Mouse (Mus musculus): ENCODE data around the gene Cops6. TPM values are rescaled to one million over a fixed set of nuclear protein-coding genes. Genes with fewer than 3 reads are reported as not detected.

Cops6 gene
- total and polyA plus RNA-seq, 3 experiments, result 45.0 to 148 (median 104) TPM

GRCm38 (mm10) chr5:138199576-138199975 lies 38.7 kb downstream of the Cops6 start:
- H3K4me3 ChIP-seq (ENCODE audit: low read depth, low read length), result no peak overlapping the region
- TF ChIP-seq GATA2 (IDR thresholded peaks at IDR 0.05; ENCODE audit: borderline replicate concordance, low read depth, low read length) (no peak), CTCF (IDR thresholded peaks at IDR 0.05; ENCODE audit: low read depth, low read length) (no peak), TAL1 (conservative IDR thresholded peaks at IDR 0.05; ENCODE audit: low read depth, low read length) (no peak), POLR2AphosphoS5 (IDR thresholded peaks at IDR 0.05; ENCODE audit: insufficient replicate concordance, low read depth, low read length) (no peak), GATA1 (IDR thresholded peaks at IDR 0.05; ENCODE audit: borderline replicate concordance, low read length) (no peak)
- ATAC-seq (ENCODE audit: extremely low read depth, insufficient number of reproducible peaks, low FRiP score, poor library complexity, severe bottlenecking) (no peak), DNase-seq (ENCODE audit: low spot score) (no peak)
- peaks cover 5% of the 10 kb centered on the region; the same call in 1 of the 2 replicates for H3K27me3 ChIP-seq (ENCODE audit: insufficient read depth, low read length)
- peaks cover 4% of the 10 kb centered on the region for H3K9me3 ChIP-seq (replicated peaks)
- H3K4me1 ChIP-seq (ENCODE audit: insufficient read depth, low read depth, low read length), result peaks cover 10% of the 10 kb centered on the region
- H3K36me3 ChIP-seq (replicated peaks), result peaks cover 4% of the 10 kb centered on the region

- ATAC-seq (ENCODE audit: extremely low read depth, insufficient number of reproducible peaks, low FRiP score, poor library complexity, severe bottlenecking) (no peak), DNase-seq (ENCODE audit: low spot score) (no peak)
- Histone ChIP-seq H3K27me3 (ENCODE audit: insufficient read depth, low read length) (no peaks in the 10 kb centered on the region), H3K4me3 (ENCODE audit: low read depth, low read length) (no peak overlapping the region), H3K9me3 (replicated peaks) (peaks cover 10% of the 10 kb centered on the region), H3K4me1 (ENCODE audit: insufficient read depth, low read depth, low read length) (no peaks in the 10 kb centered on the region), H3K36me3 (replicated peaks) (no peaks in the 10 kb centered on the region)
- TF ChIP-seq GATA2 (IDR thresholded peaks at IDR 0.05; ENCODE audit: borderline replicate concordance, low read depth, low read length), result no peak
- no peak for TF ChIP-seq TAL1 (conservative IDR thresholded peaks at IDR 0.05; ENCODE audit: low read depth, low read length)
- TF ChIP-seq CTCF (IDR thresholded peaks at IDR 0.05; ENCODE audit: low read depth, low read length), result no peak
- TF ChIP-seq GATA1 (IDR thresholded peaks at IDR 0.05; ENCODE audit: borderline replicate concordance, low read length), result no peak
- no peak for TF ChIP-seq POLR2AphosphoS5 (IDR thresholded peaks at IDR 0.05; ENCODE audit: insufficient replicate concordance, low read depth, low read length)
These were observed 41.2 kb downstream of the Cops6 start for GRCm38 (mm10) chr5:138202086-138202485.

GRCm38 (mm10) chr5:138207253-138207652 lies 46.4 kb downstream of the Cops6 start:
- no peaks in the 10 kb centered on the region for H3K36me3 ChIP-seq (replicated peaks)
- H3K9me3 ChIP-seq (replicated peaks), result peaks cover 14% of the 10 kb centered on the region
- no peak for TF ChIP-seq TAL1 (conservative IDR thresholded peaks at IDR 0.05; ENCODE audit: low read depth, low read length)
- no peak for TF ChIP-seq POLR2AphosphoS5 (IDR thresholded peaks at IDR 0.05; ENCODE audit: insufficient replicate concordance, low read depth, low read length)
- TF ChIP-seq CTCF (IDR thresholded peaks at IDR 0.05; ENCODE audit: low read depth, low read length), result no peak
- no peak for TF ChIP-seq GATA2 (IDR thresholded peaks at IDR 0.05; ENCODE audit: borderline replicate concordance, low read depth, low read length)
- no peak for TF ChIP-seq GATA1 (IDR thresholded peaks at IDR 0.05; ENCODE audit: borderline replicate concordance, low read length)
- no peak for ATAC-seq (ENCODE audit: extremely low read depth, insufficient number of reproducible peaks, low FRiP score, poor library complexity, severe bottlenecking)
- no peaks in the 10 kb centered on the region for H3K27me3 ChIP-seq (ENCODE audit: insufficient read depth, low read length)
- no peak for DNase-seq (ENCODE audit: low spot score)
- H3K4me3 ChIP-seq (ENCODE audit: low read depth, low read length), result no peak overlapping the region
- H3K4me1 ChIP-seq (ENCODE audit: insufficient read depth, low read depth, low read length), result no peaks in the 10 kb centered on the region

- ATAC-seq (ENCODE audit: extremely low read depth, insufficient number of reproducible peaks, low FRiP score, poor library complexity, severe bottlenecking), result no peak
- no peak for DNase-seq (ENCODE audit: low spot score)
These were observed 47.0 kb downstream of the Cops6 start for GRCm38 (mm10) chr5:138207873-138208272.

More at GRCm38 (mm10) chr5:138207873-138208272, 47.0 kb downstream of the Cops6 start:
- no peak for TF ChIP-seq POLR2AphosphoS5 (IDR thresholded peaks at IDR 0.05; ENCODE audit: insufficient replicate concordance, low read depth, low read length)
- no peak for TF ChIP-seq CTCF (IDR thresholded peaks at IDR 0.05; ENCODE audit: low read depth, low read length)
- TF ChIP-seq GATA1 (IDR thresholded peaks at IDR 0.05; ENCODE audit: borderline replicate concordance, low read length), result no peak
- TF ChIP-seq GATA2 (IDR thresholded peaks at IDR 0.05; ENCODE audit: borderline replicate concordance, low read depth, low read length), result no peak
- TF ChIP-seq TAL1 (conservative IDR thresholded peaks at IDR 0.05; ENCODE audit: low read depth, low read length), result no peak
- Histone ChIP-seq H3K4me1 (ENCODE audit: insufficient read depth, low read depth, low read length) (no peaks in the 10 kb centered on the region), H3K4me3 (ENCODE audit: low read depth, low read length) (no peak overlapping the region), H3K36me3 (replicated peaks) (no peaks in the 10 kb centered on the region), H3K27me3 (ENCODE audit: insufficient read depth, low read length) (no peaks in the 10 kb centered on the region), H3K9me3 (replicated peaks) (peaks cover 14% of the 10 kb centered on the region)

Other genes starting within 250 kb of the Cops6 start
Only the 20 nearest of the 22 such genes appear.
- gene Azgp1, start 179.6 kb upstream of the Cops6 start, total RNA-seq (2014; fragmentation: Nextera tagmentation), result not detected in 2 replicates
- gene Azgp1, start 179.6 kb upstream of the Cops6 start, total RNA-seq (2017), result not detected in 2 replicates
- not detected in 2 replicates for gene Azgp1, start 179.6 kb upstream of the Cops6 start, polyA plus RNA-seq (2012)
- gene Smok3a, start 139.8 kb upstream of the Cops6 start, total RNA-seq (2014; fragmentation: Nextera tagmentation), result not detected in 2 replicates
- gene Smok3a, start 139.8 kb upstream of the Cops6 start, total RNA-seq (2017), result 0.22 TPM in 1 of 2 replicates, not detected in the other
- not detected in 2 replicates for gene Smok3a, start 139.8 kb upstream of the Cops6 start, polyA plus RNA-seq (2012)
- not detected in 2 replicates for gene Smok3b, start 139.6 kb upstream of the Cops6 start, total RNA-seq (2014; fragmentation: Nextera tagmentation)
- not detected in 2 replicates for gene Smok3b, start 139.6 kb upstream of the Cops6 start, total RNA-seq (2017)
- gene Smok3b, start 139.6 kb upstream of the Cops6 start, polyA plus RNA-seq (2012), result not detected in 2 replicates
- gene Smok3c, start 107.9 kb upstream of the Cops6 start, total RNA-seq (2014; fragmentation: Nextera tagmentation), result not detected in 2 replicates
- gene Smok3c, start 107.9 kb upstream of the Cops6 start, total RNA-seq (2017), result 0.11 TPM in 1 of 2 replicates, not detected in the other
- gene Smok3c, start 107.9 kb upstream of the Cops6 start, polyA plus RNA-seq (2012), result not detected in 2 replicates
- gene Zkscan1, start 76.0 kb upstream of the Cops6 start, total RNA-seq (2014; fragmentation: Nextera tagmentation), result 57.8 and 66.5 TPM in 2 replicates
- gene Zkscan1, start 76.0 kb upstream of the Cops6 start, total RNA-seq (2017), result 22.2 and 26.7 TPM in 2 replicates
- 2.0 and 2.4 TPM in 2 replicates for gene Zkscan1, start 76.0 kb upstream of the Cops6 start, polyA plus RNA-seq (2012)
- gene Zscan21, start 44.2 kb upstream of the Cops6 start, total RNA-seq (2014; fragmentation: Nextera tagmentation), result 24.5 and 33.7 TPM in 2 replicates
- gene Zscan21, start 44.2 kb upstream of the Cops6 start, total RNA-seq (2017), result 14.1 and 15.6 TPM in 2 replicates
- 1.2 and 2.8 TPM in 2 replicates for gene Zscan21, start 44.2 kb upstream of the Cops6 start, polyA plus RNA-seq (2012)
- gene Zfp113, start 5.3 kb upstream of the Cops6 start, total RNA-seq (2014; fragmentation: Nextera tagmentation), result 22.2 and 23.7 TPM in 2 replicates
- 8.0 and 8.5 TPM in 2 replicates for gene Zfp113, start 5.3 kb upstream of the Cops6 start, total RNA-seq (2017)
- gene Zfp113, start 5.3 kb upstream of the Cops6 start, polyA plus RNA-seq (2012), result 0.36 and 0.66 TPM in 2 replicates
- gene Ap4m1, start 10.9 kb downstream of the Cops6 start, total RNA-seq (2014; fragmentation: Nextera tagmentation), result 20.4 and 21.1 TPM in 2 replicates
- 26.7 and 29.2 TPM in 2 replicates for gene Ap4m1, start 10.9 kb downstream of the Cops6 start, total RNA-seq (2017)
- gene Ap4m1, start 10.9 kb downstream of the Cops6 start, polyA plus RNA-seq (2012), result 12.7 and 22.6 TPM in 2 replicates
- gene Mcm7, start 11.4 kb downstream of the Cops6 start, total RNA-seq (2014; fragmentation: Nextera tagmentation), result 187 and 233 TPM in 2 replicates
- gene Mcm7, start 11.4 kb downstream of the Cops6 start, total RNA-seq (2017), result 347 and 390 TPM in 2 replicates
- 36.3 and 104 TPM in 2 replicates for gene Mcm7, start 11.4 kb downstream of the Cops6 start, polyA plus RNA-seq (2012)
- gene Taf6, start 26.4 kb downstream of the Cops6 start, total RNA-seq (2014; fragmentation: Nextera tagmentation), result 69.4 and 73.0 TPM in 2 replicates
- gene Taf6, start 26.4 kb downstream of the Cops6 start, total RNA-seq (2017), result 45.7 and 48.8 TPM in 2 replicates
- gene Taf6, start 26.4 kb downstream of the Cops6 start, polyA plus RNA-seq (2012), result 33.2 and 34.8 TPM in 2 replicates
- gene Cnpy4, start 26.4 kb downstream of the Cops6 start, total RNA-seq (2014; fragmentation: Nextera tagmentation), result 10.7 and 20.2 TPM in 2 replicates
- 31.1 and 31.5 TPM in 2 replicates for gene Cnpy4, start 26.4 kb downstream of the Cops6 start, total RNA-seq (2017)
- gene Cnpy4, start 26.4 kb downstream of the Cops6 start, polyA plus RNA-seq (2012), result 1.0 and 1.3 TPM in 2 replicates
- gene Mblac1, start 33.2 kb downstream of the Cops6 start, total RNA-seq (2014; fragmentation: Nextera tagmentation), result 1.7 and 2.1 TPM in 2 replicates
- 3.8 and 4.2 TPM in 2 replicates for gene Mblac1, start 33.2 kb downstream of the Cops6 start, total RNA-seq (2017)
- 2.5 TPM in 2 replicates for gene Mblac1, start 33.2 kb downstream of the Cops6 start, polyA plus RNA-seq (2012)
- not detected in 2 replicates for gene Nxpe5, start 64.8 kb downstream of the Cops6 start, total RNA-seq (2014; fragmentation: Nextera tagmentation)
- 0.12 and 0.38 TPM in 2 replicates for gene Nxpe5, start 64.8 kb downstream of the Cops6 start, total RNA-seq (2017)
- not detected in 2 replicates for gene Nxpe5, start 64.8 kb downstream of the Cops6 start, polyA plus RNA-seq (2012)
- 13.3 and 14.5 TPM in 2 replicates for gene Lamtor4, start 94.4 kb downstream of the Cops6 start, total RNA-seq (2014; fragmentation: Nextera tagmentation)
- 22.9 and 33.1 TPM in 2 replicates for gene Lamtor4, start 94.4 kb downstream of the Cops6 start, total RNA-seq (2017)
- gene Lamtor4, start 94.4 kb downstream of the Cops6 start, polyA plus RNA-seq (2012), result 51.8 and 51.9 TPM in 2 replicates
- gene BC037034, start 103.0 kb downstream of the Cops6 start, total RNA-seq (2014; fragmentation: Nextera tagmentation), result 35.6 and 41.8 TPM in 2 replicates
- gene BC037034, start 103.0 kb downstream of the Cops6 start, total RNA-seq (2017), result 24.6 and 33.0 TPM in 2 replicates
- gene BC037034, start 103.0 kb downstream of the Cops6 start, polyA plus RNA-seq (2012), result 139 and 151 TPM in 2 replicates
- gene Gal3st4, start 111.8 kb downstream of the Cops6 start, total RNA-seq (2014; fragmentation: Nextera tagmentation), result not detected in 2 replicates
- 0.06 and 0.27 TPM in 2 replicates for gene Gal3st4, start 111.8 kb downstream of the Cops6 start, total RNA-seq (2017)
- not detected in 2 replicates for gene Gal3st4, start 111.8 kb downstream of the Cops6 start, polyA plus RNA-seq (2012)
- not detected in 2 replicates for gene Gm43720, start 118.9 kb downstream of the Cops6 start, total RNA-seq (2014; fragmentation: Nextera tagmentation)
- gene Gm43720, start 118.9 kb downstream of the Cops6 start, total RNA-seq (2017), result 0.05 and 0.06 TPM in 2 replicates
- not detected in 2 replicates for gene Gm43720, start 118.9 kb downstream of the Cops6 start, polyA plus RNA-seq (2012)
- gene Gpc2, start 118.9 kb downstream of the Cops6 start, total RNA-seq (2014; fragmentation: Nextera tagmentation), result not detected in 2 replicates
- 0.06 TPM in 1 of 2 replicates, not detected in the other for gene Gpc2, start 118.9 kb downstream of the Cops6 start, total RNA-seq (2017)
- not detected in 2 replicates for gene Gpc2, start 118.9 kb downstream of the Cops6 start, polyA plus RNA-seq (2012)
- 3.8 TPM in 1 of 2 replicates, not detected in the other for gene Stag3, start 119.2 kb downstream of the Cops6 start, total RNA-seq (2014; fragmentation: Nextera tagmentation)
- 0.06 and 0.44 TPM in 2 replicates for gene Stag3, start 119.2 kb downstream of the Cops6 start, total RNA-seq (2017)
- not detected in 2 replicates for gene Stag3, start 119.2 kb downstream of the Cops6 start, polyA plus RNA-seq (2012)
- not detected in 2 replicates for gene Pvrig, start 180.9 kb downstream of the Cops6 start, total RNA-seq (2014; fragmentation: Nextera tagmentation)
- gene Pvrig, start 180.9 kb downstream of the Cops6 start, total RNA-seq (2017), result not detected in 2 replicates
- not detected in 2 replicates for gene Pvrig, start 180.9 kb downstream of the Cops6 start, polyA plus RNA-seq (2012)

Data from G1E (cell line).